Mouse (Mus musculus): ENCODE results near the gene Hist1h2bp. TPM values are rescaled to one million over a fixed set of nuclear protein-coding genes. Genes with fewer than 3 reads are reported as not detected.
"Not testable (repeated sequence)": the region's sequence is repeated elsewhere in the genome, so short reads cannot be mapped to it uniquely, and the experiment has no call there.

Gene Hist1h2bp
- polyA plus RNA-seq, 1 experiment from 2014 or later: 1.1 TPM

DNA sequence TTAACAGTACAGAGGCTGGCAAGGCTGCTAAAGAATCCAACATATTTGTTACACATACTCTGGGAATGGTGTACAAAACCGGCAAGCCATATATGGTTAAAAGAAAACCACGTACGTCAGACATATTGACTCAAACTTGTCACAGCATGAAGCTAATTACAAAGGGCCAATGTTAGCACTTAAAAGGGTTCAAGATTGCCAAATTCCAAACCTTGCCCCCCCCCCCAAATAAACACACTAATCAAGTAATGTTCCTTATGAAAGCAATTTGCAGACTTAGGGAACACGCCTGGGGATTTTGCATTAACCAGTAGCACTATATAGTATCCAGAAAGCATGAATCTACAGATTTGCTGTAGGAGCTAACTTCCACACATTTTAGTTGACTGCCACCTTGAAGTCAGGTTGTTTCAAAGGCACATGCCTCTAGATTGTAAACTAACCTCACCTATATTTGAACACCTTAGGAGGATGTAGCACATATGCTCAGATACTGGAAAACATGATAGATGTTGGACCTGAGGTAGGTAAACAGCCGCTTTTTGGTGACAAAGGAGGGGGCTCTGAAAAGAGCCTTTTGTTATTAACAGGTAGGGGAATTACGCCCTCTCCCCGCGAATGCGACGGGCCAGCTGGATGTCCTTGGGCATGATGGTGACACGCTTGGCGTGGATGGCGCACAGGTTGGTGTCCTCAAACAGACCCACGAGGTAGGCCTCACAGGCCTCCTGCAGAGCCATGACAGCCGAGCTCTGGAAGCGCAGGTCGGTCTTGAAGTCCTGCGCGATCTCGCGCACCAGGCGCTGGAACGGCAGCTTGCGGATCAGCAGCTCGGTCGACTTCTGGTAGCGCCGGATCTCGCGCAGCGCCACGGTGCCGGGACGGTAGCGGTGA, 4.7 kb upstream of the Hist1h2bp start:
- not testable (repeated sequence) for ATAC-seq (ENCODE audit: low FRiP score)
- 1% methylated on average over 13 of the region's 35 CpGs for WGBS

DNA sequence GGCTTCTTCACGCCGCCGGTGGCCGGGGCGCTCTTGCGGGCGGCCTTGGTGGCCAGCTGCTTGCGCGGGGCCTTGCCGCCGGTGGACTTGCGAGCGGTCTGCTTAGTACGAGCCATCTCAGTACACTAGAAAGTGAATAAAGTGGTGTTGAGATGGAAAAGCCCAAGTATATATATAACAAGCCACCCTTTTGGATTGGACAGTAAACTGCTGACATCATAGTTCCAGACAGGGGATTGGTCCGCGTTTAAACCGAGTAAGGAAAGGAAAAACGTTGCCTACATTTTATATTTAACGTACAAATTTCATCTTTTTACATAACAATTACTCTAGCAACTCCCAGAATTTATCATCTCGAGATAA, 4.0 kb upstream of the Hist1h2bp start, which contains the start of gene Hist1h3i:
Gene Hist1h3i, minus strand, starts transcription at position 116 of the 363 bp plus-strand sequence.
- Histone ChIP-seq H3K4me2 (replicated peaks) (peak within 1 kb of the TSS; percentile 81), H3K4me1 (replicated peaks; ENCODE audit: control insufficient read depth, insufficient read depth, low read length) (peaks cover 35% of the 10 kb centered on the region), H3K9me3 (ENCODE audit: control insufficient read depth, low read length) (no peaks in the 10 kb centered on the region), H3K4me3 (replicated peaks; ENCODE audit: low read length) (peak within 1 kb of the TSS; percentile 34), H3K36me3 (replicated peaks; ENCODE audit: control insufficient read depth, insufficient read depth) (no peaks in the 10 kb centered on the region), H3K9ac (peak within 1 kb of the TSS; percentile 57), H3K27ac (peak within 1 kb of the TSS; percentile 68), H3K27me3 (ENCODE audit: control insufficient read depth, insufficient read depth, low read length) (no peaks in the 10 kb centered on the region)
- ATAC-seq (ENCODE audit: low FRiP score) (peak; percentile 81), DNase-seq (ENCODE audit: low spot score) (peak; percentile 92)
- 0% methylated on average over 15 of the region's 20 CpGs for WGBS

More for the DNA sequence above, 4.7 kb upstream of the Hist1h2bp start:
- H3K9me3 ChIP-seq (ENCODE audit: control insufficient read depth, low read length); H3K36me3 ChIP-seq (replicated peaks; ENCODE audit: control insufficient read depth, insufficient read depth); DNase-seq (ENCODE audit: low spot score); H3K27me3 ChIP-seq (ENCODE audit: control insufficient read depth, insufficient read depth, low read length): not testable (repeated sequence)
- peak overlapping the region; percentile 68 for H3K27ac ChIP-seq
- H3K4me3 ChIP-seq (replicated peaks; ENCODE audit: low read length): peak overlapping the region; percentile 34
- H3K9ac ChIP-seq: peak overlapping the region; percentile 57
- H3K4me2 ChIP-seq (replicated peaks): peak overlapping the region; percentile 81
- peaks cover 30% of the 10 kb centered on the region for H3K4me1 ChIP-seq (replicated peaks; ENCODE audit: control insufficient read depth, insufficient read depth, low read length)

DNA sequence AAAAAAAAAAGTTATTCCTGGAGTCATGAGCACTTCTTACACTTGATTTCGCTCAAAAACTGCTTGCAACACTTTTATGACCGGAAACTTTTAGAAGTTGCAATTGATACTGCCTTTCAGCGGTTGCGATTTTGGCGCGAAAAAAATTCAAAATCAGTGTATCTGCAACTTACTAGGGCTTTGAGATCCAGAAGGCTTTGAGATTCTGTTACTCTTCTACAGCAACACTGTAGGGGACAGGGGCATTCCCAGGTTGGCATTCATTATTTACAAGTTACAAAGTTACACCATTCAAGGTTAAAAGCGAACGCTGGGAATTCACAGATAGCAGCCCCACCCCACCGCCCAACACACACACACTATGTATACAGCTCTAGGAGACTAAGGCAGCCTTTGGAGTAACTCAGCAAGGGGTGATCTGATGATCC, 3.5 kb upstream of the Hist1h2bp start:
- 2% methylated on average over 9 of the region's 9 CpGs for WGBS

DNA sequence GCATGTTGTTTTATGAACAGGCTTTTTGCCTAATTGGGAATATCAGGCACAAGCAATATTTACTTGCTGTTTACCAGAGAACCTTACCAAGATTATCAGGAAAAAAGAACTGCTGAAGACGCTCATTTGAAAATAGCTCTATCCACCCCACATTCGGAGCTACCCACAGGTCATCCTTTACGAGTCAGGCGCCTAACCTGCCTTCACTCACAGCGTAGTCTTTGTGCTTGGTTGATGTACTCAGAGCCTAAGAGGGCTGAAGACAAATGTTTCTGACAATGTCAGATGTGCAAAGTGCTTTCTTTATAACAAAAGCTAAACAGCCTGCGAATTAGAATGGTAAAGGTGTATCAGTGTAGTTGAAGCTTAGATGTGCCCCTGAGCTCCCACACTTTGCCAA, 3.0 kb upstream of the Hist1h2bp start:
- peak overlapping the region; percentile 81 for H3K4me2 ChIP-seq (replicated peaks)
- no peak for DNase-seq (ENCODE audit: low spot score)
- no peaks in the 10 kb centered on the region for H3K36me3 ChIP-seq (replicated peaks; ENCODE audit: control insufficient read depth, insufficient read depth)
- H3K27ac ChIP-seq: peak overlapping the region; percentile 61
- peaks cover 38% of the 10 kb centered on the region for H3K4me1 ChIP-seq (replicated peaks; ENCODE audit: control insufficient read depth, insufficient read depth, low read length)
- peak overlapping the region; percentile 34; the same call in 1 of the 2 replicates for H3K4me3 ChIP-seq (replicated peaks; ENCODE audit: low read length)
- 17% methylated on average over 6 of the region's 6 CpGs for WGBS
- H3K27me3 ChIP-seq (ENCODE audit: control insufficient read depth, insufficient read depth, low read length): no peaks in the 10 kb centered on the region
- no peak for ATAC-seq (ENCODE audit: low FRiP score)
- peak overlapping the region; percentile 16; the same call in 1 of the 2 replicates for H3K9ac ChIP-seq
- no peaks in the 10 kb centered on the region for H3K9me3 ChIP-seq (ENCODE audit: control insufficient read depth, low read length)

More for the DNA sequence above, 3.5 kb upstream of the Hist1h2bp start:
- H3K27ac ChIP-seq: peak overlapping the region; percentile 61
- peaks cover 38% of the 10 kb centered on the region for H3K4me1 ChIP-seq (replicated peaks; ENCODE audit: control insufficient read depth, insufficient read depth, low read length)
- no peaks in the 10 kb centered on the region for H3K27me3 ChIP-seq (ENCODE audit: control insufficient read depth, insufficient read depth, low read length)
- DNase-seq (ENCODE audit: low spot score) (peak; percentile 74), ATAC-seq (ENCODE audit: low FRiP score) (no peak)
- no peaks in the 10 kb centered on the region for H3K9me3 ChIP-seq (ENCODE audit: control insufficient read depth, low read length)
- peak overlapping the region; percentile 34 for H3K4me3 ChIP-seq (replicated peaks; ENCODE audit: low read length)
- no peaks in the 10 kb centered on the region for H3K36me3 ChIP-seq (replicated peaks; ENCODE audit: control insufficient read depth, insufficient read depth)
- H3K4me2 ChIP-seq (replicated peaks): peak overlapping the region; percentile 81
- H3K9ac ChIP-seq: peak overlapping the region; percentile 16

DNA sequence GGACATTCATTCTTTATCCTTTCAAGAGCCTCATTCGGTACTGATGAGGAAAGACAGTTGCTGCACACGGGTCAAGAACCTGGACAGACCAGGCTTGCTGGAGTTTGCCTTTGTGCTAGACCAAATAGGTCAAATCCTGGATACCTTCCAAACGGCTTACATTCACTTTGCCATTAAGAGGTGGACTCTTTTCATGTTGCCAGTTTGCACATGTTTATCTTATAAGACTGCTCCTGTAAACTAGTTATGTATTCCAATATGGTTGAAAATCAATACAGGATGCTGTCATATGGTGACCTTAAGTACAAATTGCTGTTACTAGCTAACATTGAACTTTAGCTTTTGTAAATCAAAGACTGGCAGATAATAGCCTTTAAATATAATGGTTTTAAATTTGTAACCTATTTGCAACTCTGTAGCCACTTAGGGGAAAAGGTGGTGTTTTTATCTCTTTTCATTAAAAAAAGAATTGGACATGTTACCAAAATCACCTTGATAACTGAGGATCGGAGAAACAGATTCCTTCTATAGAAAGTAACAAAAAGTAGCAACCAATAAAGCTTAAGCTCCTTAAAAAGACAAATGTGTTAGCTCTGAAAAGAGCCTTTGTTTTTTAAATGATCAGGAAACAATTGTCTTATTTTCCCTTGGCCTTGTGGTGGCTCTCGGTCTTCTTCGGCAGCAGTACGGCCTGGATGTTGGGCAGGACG, 917 bp upstream of the Hist1h2bp start:
- H3K9ac ChIP-seq: peak overlapping the region; percentile 49
- peak overlapping the region; percentile 33 for H3K4me3 ChIP-seq (replicated peaks; ENCODE audit: low read length)
- DNase-seq (ENCODE audit: low spot score) (peak; percentile 20), ATAC-seq (ENCODE audit: low FRiP score) (no peak)
- peaks cover 31% of the 10 kb centered on the region for H3K4me1 ChIP-seq (replicated peaks; ENCODE audit: control insufficient read depth, insufficient read depth, low read length)
- H3K9me3 ChIP-seq (ENCODE audit: control insufficient read depth, low read length): no peaks in the 10 kb centered on the region
- peak overlapping the region; percentile 70 for H3K27ac ChIP-seq
- H3K27me3 ChIP-seq (ENCODE audit: control insufficient read depth, insufficient read depth, low read length): no peaks in the 10 kb centered on the region
- 2% methylated on average over 8 of the region's 8 CpGs for WGBS
- no peaks in the 10 kb centered on the region for H3K36me3 ChIP-seq (replicated peaks; ENCODE audit: control insufficient read depth, insufficient read depth)
- H3K4me2 ChIP-seq (replicated peaks): peak overlapping the region; percentile 66

DNA sequence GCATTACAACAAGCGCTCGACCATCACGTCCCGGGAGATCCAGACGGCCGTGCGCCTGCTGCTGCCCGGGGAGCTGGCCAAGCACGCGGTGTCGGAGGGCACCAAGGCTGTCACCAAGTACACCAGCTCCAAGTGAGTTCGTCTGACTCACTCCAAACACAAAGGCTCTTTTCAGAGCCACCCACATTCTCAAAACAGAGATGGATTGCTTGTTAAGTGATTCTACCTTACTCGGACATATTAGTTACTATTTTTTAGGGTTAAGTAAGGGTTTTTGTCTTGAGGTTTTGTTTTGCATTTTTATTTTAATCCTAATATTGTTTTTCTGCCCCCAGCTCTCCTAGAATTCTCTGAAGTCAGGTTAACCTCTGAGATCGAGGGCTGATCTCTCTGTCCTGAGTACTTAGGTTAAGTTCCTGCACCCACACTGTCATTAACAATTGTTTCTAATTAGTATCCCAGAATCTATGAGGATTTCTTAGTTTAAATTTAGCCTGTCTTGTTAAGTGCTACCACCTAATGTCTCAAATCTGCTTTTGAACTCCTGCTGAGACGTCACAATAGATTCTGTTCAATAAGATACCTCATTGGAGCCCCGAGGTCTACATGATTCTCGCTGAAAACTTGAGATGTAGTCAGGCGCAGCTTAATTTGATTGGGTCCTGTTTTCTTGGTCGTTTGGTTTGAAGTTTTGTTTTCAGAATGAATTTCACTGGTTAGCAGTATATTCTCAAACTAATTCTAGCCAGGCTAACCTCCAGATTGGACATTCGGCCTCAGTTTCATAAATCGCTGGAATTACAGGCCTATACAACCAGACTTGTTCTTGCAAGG, 716 bp downstream of the Hist1h2bp start:
- no peak for DNase-seq (ENCODE audit: low spot score)
- peak overlapping the region; percentile 33 for H3K4me3 ChIP-seq (replicated peaks; ENCODE audit: low read length)
- H3K9ac ChIP-seq: peak overlapping the region; percentile 44; the same call in 1 of the 2 replicates
- H3K4me2 ChIP-seq (replicated peaks): peak overlapping the region; percentile 66
- peaks cover 26% of the 10 kb centered on the region for H3K4me1 ChIP-seq (replicated peaks; ENCODE audit: control insufficient read depth, insufficient read depth, low read length)
- H3K9me3 ChIP-seq (ENCODE audit: control insufficient read depth, low read length): no peaks in the 10 kb centered on the region
- peak; percentile 17; the same call in 1 of the 2 replicates for ATAC-seq (ENCODE audit: low FRiP score)
- H3K27me3 ChIP-seq (ENCODE audit: control insufficient read depth, insufficient read depth, low read length): no peaks in the 10 kb centered on the region
- H3K27ac ChIP-seq: peak overlapping the region; percentile 1; the same call in 1 of the 2 replicates
- WGBS: 15% methylated on average over 14 of the region's 21 CpGs
- no peaks in the 10 kb centered on the region for H3K36me3 ChIP-seq (replicated peaks; ENCODE audit: control insufficient read depth, insufficient read depth)

DNA sequence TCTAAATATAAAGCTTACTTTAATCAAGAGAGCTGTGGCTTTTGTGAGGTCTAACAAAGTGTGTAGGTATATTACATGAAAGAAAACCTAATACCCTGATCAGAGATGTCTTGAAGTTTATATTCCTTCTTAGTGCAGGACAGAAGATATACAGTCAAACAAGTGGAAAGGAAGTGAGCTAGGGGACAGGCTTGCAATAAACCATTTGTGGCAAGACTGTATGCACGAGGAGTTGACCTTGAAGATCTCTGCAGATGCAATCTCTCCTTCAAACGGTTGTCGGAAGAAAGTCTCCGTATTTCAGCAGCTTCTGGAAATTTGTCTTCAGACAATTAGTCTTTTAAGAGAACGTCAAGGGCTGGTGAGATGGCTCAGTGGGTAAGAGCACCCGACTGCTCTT, 2.7 kb downstream of the Hist1h2bp start:
- 57% methylated on average over 6 of the region's 6 CpGs for WGBS
- H3K4me3 ChIP-seq (replicated peaks; ENCODE audit: low read length): no peak overlapping the region
- no peak overlapping the region for H3K4me2 ChIP-seq (replicated peaks)
- no peaks in the 10 kb centered on the region for H3K27me3 ChIP-seq (ENCODE audit: control insufficient read depth, insufficient read depth, low read length)
- peaks cover 21% of the 10 kb centered on the region for H3K4me1 ChIP-seq (replicated peaks; ENCODE audit: control insufficient read depth, insufficient read depth, low read length)
- no peaks in the 10 kb centered on the region for H3K9me3 ChIP-seq (ENCODE audit: control insufficient read depth, low read length)
- H3K36me3 ChIP-seq (replicated peaks; ENCODE audit: control insufficient read depth, insufficient read depth): no peaks in the 10 kb centered on the region
- no peak for DNase-seq (ENCODE audit: low spot score)
- H3K27ac ChIP-seq: no peak overlapping the region
- no peak overlapping the region for H3K9ac ChIP-seq
- no peak for ATAC-seq (ENCODE audit: low FRiP score)

DNA sequence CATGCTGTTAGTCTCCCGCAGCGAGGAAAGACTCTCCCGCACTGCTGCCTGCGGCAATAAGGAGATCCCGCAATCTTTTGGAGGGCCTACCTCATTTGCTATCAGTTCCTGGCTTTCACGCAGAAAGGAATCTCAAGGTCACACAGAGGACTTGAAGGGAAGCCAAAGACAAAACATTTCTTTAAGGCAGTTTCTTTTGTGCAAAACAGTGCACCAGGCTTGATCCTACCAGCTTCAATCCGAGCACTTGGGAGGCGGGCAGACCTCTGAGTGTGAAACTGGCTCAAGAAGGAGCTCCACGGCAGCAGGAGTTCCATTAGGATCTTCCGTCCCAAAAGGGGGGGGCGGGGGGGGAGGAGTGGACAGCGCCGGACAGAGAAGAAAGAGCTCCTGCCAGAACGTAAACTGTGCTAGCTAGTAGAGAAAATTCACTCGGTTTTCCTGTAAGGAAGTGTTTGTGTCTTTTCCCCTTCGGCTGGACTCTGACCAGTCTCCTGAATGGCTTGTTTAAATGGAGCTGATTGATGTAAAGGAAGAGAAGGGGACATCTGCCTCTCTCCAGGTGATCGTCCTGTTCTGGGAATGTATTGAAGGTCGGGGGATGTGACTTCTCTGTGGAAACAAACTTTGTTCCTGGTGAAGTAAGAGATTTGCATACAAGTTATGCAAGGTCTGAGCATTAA, 3.5 kb downstream of the Hist1h2bp start:
- no peaks in the 10 kb centered on the region for H3K9me3 ChIP-seq (ENCODE audit: control insufficient read depth, low read length)
- H3K27me3 ChIP-seq (ENCODE audit: control insufficient read depth, insufficient read depth, low read length): no peaks in the 10 kb centered on the region
- peak overlapping the region; percentile 24; the same call in 1 of the 2 replicates for H3K9ac ChIP-seq
- peak overlapping the region; percentile 41 for H3K4me2 ChIP-seq (replicated peaks)
- H3K4me3 ChIP-seq (replicated peaks; ENCODE audit: low read length): no peak overlapping the region
- DNase-seq (ENCODE audit: low spot score) (no peak), ATAC-seq (ENCODE audit: low FRiP score) (no peak)
- peaks cover 21% of the 10 kb centered on the region for H3K4me1 ChIP-seq (replicated peaks; ENCODE audit: control insufficient read depth, insufficient read depth, low read length)
- H3K27ac ChIP-seq: no peak overlapping the region
- 7% methylated on average over 18 of the region's 18 CpGs for WGBS
- no peaks in the 10 kb centered on the region for H3K36me3 ChIP-seq (replicated peaks; ENCODE audit: control insufficient read depth, insufficient read depth)
